Mouse (Mus musculus) liver, adult 2 months (tissue): ENCODE data around the gene Krtap22-2. TPM values are rescaled to one million over a fixed set of nuclear protein-coding genes. Genes with fewer than 3 reads are reported as not detected.
"Not testable (repeated sequence)": the region's sequence is repeated elsewhere in the genome, so short reads cannot be mapped to it uniquely, and the experiment has no call there.

Experiments used
- DNase-seq: peaks from one replicate; pipeline ENCODE4 v3.0.0-alpha.2; 2011; ENCODE audit warnings: low read depth, low spot score; ENCODE audit errors: extremely low read depth
- H3K27ac ChIP-seq: fragments of 200-500 bp; replicated peaks from 2 replicates; pipeline ENCODE4 v1.5.1; 2012; ENCODE audit warnings: low read depth, mild to moderate bottlenecking, control low read depth, inconsistent platforms, low read length; ENCODE audit not compliant: insufficient read depth
- H3K27me3 ChIP-seq: fragments of 200-500 bp; 2 replicates; pipeline ENCODE4 v1.6.1; 2012; ENCODE audit warnings: mild to moderate bottlenecking, moderate library complexity, low read length, inconsistent platforms; ENCODE audit not compliant: control insufficient read depth, insufficient read depth
- H3K36me3 ChIP-seq: fragments of 200-500 bp; 2 replicates; pipeline ENCODE4 v1.6.1; 2012; ENCODE audit warnings: low read length, inconsistent platforms; ENCODE audit not compliant: control insufficient read depth, insufficient read depth
- H3K4me1 ChIP-seq: fragments of 200-500 bp; 2 replicates; pipeline ENCODE4 v1.6.1; 2011; ENCODE audit warnings: low read length; ENCODE audit not compliant: control insufficient read depth, insufficient read depth
- H3K4me3 ChIP-seq: fragments of 200-500 bp; 2 replicates; pipeline ENCODE4 v1.5.1; 2011; ENCODE audit warnings: low read depth, mild to moderate bottlenecking, control low read depth, low read length, moderate library complexity; ENCODE audit not compliant: insufficient read depth
- H3K79me2 ChIP-seq: fragments of 200-500 bp; 2 replicates; pipeline ENCODE4 v1.6.1; 2012; ENCODE audit warnings: inconsistent platforms, mild to moderate bottlenecking, low read length, moderate library complexity; ENCODE audit not compliant: control insufficient read depth, insufficient read depth
- H3K9ac ChIP-seq: fragments of 200-500 bp; 2 replicates; pipeline ENCODE4 v1.6.1; 2012; ENCODE audit warnings: low read depth, mild to moderate bottlenecking, control low read depth, inconsistent platforms, low read length
- CTCF ChIP-seq: fragments of 200-500 bp; IDR thresholded peaks from 2 replicates; pipeline ENCODE4 v1.5.1; 2011; ENCODE audit warnings: low read depth, low read length, control low read depth
- POLR2A ChIP-seq: fragments of 200-500 bp; IDR thresholded peaks from 2 replicates; pipeline ENCODE4 v1.6.1; 2011; ENCODE audit warnings: low read length, control low read depth; ENCODE audit not compliant: insufficient read depth; ENCODE audit errors: extremely low read depth
- WGBS: fragments of 180-500 bp; shearing (Covaris S2); methylation state at CpG from one replicate; pipeline ENCODE4 v1.1.7; 2018; 5-methylcytosine and 5-hydroxymethylcytosine counted together
- polyA plus RNA-seq: library from polyadenylated mRNA; depleted of rRNA; stranded (reverse); fragments of >200 nt; gene quantifications from 2 replicates; pipeline ENCODE4 v1.2.3, GENCODE M21; 2012; rRNA removed
- total RNA-seq: library from RNA; depleted of rRNA; stranded (reverse); fragments of >200 nt; gene quantifications from 2 replicates; pipeline ENCODE4 v1.2.3, GENCODE M21; 2014; rRNA removed

Krtap22-2 gene
- total RNA-seq (not detected in 2 replicates), polyA plus RNA-seq (not detected in 2 replicates)

GRCm38 (mm10) chr16:89010659-89011058 lies at the start of gene Krtap22-2:
Krtap22-2 (minus strand) TSS chr16:89010759.
- Histone ChIP-seq H3K9ac (no peak within 1 kb of the TSS), H3K79me2 (no peaks in the 10 kb centered on the region), H3K27me3 (no peaks in the 10 kb centered on the region), H3K4me3 (no peak within 1 kb of the TSS), H3K27ac (no peak within 1 kb of the TSS), H3K4me1 (no peaks in the 10 kb centered on the region), H3K36me3 (no peaks in the 10 kb centered on the region)
- DNase-seq, result no peak
- TF ChIP-seq POLR2A (no peak), CTCF (no peak)
- WGBS, result 74% methylated on average over 5 of the region's 5 CpGs

GRCm38 (mm10) chr16:89047783-89048182 lies 37.2 kb upstream of the Krtap22-2 start, which contains the start of gene Krtap6-5:
Krtap6-5 (minus strand) TSS chr16:89047883.
- Histone ChIP-seq H3K4me1 (no peaks in the 10 kb centered on the region), H3K27me3 (no peaks in the 10 kb centered on the region), H3K4me3 (no peak within 1 kb of the TSS), H3K9ac (no peak within 1 kb of the TSS), H3K36me3 (no peaks in the 10 kb centered on the region), H3K79me2 (no peaks in the 10 kb centered on the region), H3K27ac (no peak within 1 kb of the TSS)
- TF ChIP-seq CTCF (no peak), POLR2A (no peak)
- DNase-seq, result no peak
- 79% methylated on average over 3 of the region's 3 CpGs for WGBS

DNA sequence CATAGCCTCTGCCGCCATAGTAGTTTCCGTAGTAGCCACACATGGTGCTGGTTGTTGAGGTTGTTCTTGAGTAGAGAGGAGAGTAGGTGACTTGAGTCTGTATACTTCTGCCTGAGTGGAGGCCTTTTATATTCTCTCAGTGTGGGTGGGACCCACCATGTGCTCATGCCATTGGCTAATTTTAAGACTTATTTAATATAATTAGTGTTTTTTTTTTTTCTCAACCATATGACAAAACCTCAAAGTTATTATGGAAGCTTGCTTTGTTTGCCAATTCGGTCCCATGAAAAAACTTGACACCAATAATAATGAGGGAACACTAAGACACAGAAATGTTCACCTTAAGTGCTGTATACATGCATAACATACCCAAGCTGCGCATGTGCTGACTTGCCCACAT lies 30.8 kb upstream of the Krtap22-2 start, which contains the start of gene Gm10228:
Gm10228 (minus strand) TSS at position 101 of the 400 bp plus-strand sequence.
- H3K27me3 ChIP-seq, H3K36me3 ChIP-seq, H3K79me2 ChIP-seq, H3K4me1 ChIP-seq, H3K27ac ChIP-seq, DNase-seq, H3K4me3 ChIP-seq, H3K9ac ChIP-seq: not testable (repeated sequence)
- WGBS, result 79% methylated on average over 2 of the region's 4 CpGs

- not testable (repeated sequence) for H3K36me3 ChIP-seq, H3K9ac ChIP-seq, H3K79me2 ChIP-seq, H3K4me1 ChIP-seq, H3K27me3 ChIP-seq, H3K27ac ChIP-seq, H3K4me3 ChIP-seq, DNase-seq
- WGBS, result 87% methylated on average over 3 of the region's 3 CpGs
Observed at GRCm38 (mm10) chr16:89031399-89031798, 20.8 kb upstream of the Krtap22-2 start, which contains the start of gene Krtap6-1. Krtap6-1 (plus strand) TSS chr16:89031699.

GRCm38 (mm10) chr16:89014984-89015383 lies 4.4 kb upstream of the Krtap22-2 start, which contains the start of gene Gm10229:
Gm10229 (plus strand) TSS chr16:89015284.
- H3K27me3 ChIP-seq, H3K4me1 ChIP-seq, H3K36me3 ChIP-seq, DNase-seq, H3K9ac ChIP-seq, H3K27ac ChIP-seq, H3K79me2 ChIP-seq, H3K4me3 ChIP-seq: not testable (repeated sequence)
- 86% methylated on average over 2 of the region's 3 CpGs for WGBS

GRCm38 (mm10) chr16:89013973-89014372 lies 3.4 kb upstream of the Krtap22-2 start:
- no peak for TF ChIP-seq CTCF
- TF ChIP-seq POLR2A, result no peak
- Histone ChIP-seq H3K36me3 (no peaks in the 10 kb centered on the region), H3K79me2 (no peaks in the 10 kb centered on the region), H3K27ac (no peak overlapping the region), H3K27me3 (no peaks in the 10 kb centered on the region), H3K4me3 (no peak overlapping the region), H3K4me1 (no peaks in the 10 kb centered on the region), H3K9ac (no peak overlapping the region)
- no peak for DNase-seq
- 92% methylated on average over 3 of the region's 3 CpGs for WGBS
